In the genomic region with DNA sequence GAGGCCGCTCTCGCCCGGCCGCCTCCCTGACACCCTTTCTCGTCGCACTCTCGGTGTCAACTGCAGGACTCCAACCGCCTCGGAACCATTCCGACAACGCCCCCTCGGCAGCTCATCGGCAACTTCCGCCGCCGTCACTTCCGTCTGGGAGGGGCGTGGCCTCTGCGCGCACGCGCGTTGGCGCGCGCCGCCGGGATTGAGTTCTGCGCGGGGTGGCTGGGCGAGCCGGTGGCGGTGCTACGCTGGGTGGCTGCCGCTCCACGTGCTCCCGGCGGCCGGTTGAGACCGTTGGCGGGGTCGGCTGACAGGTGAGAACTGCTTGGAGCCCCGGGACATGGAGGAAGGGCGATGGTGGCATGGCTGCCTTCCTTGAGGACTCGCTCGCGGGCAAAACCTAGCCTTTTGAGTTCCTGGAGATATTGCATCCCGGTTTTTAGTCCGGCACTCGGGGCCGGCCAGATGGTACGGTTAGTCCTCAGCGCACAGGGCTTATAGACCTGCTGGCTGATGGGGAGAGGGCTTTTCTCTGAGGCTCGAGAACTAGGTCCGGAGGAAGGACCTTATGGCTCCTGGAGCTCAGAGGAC, we compare ENCODE assay signal across 8 mouse cellular contexts. TPM values are rescaled to one million over a fixed set of nuclear protein-coding genes. Genes with fewer than 3 reads are reported as not detected.
DNase-seq lines count a peak whose midpoint lies in the region; ATAC-seq and TF ChIP-seq lines count a peak whose summit lies in the region.

Zbtb49 (minus strand) TSS at position 130 of the 585 bp plus-strand sequence.
Lyar (plus strand) TSS at position 143 of the 585 bp plus-strand sequence.

- TF ChIP-seq POLR2A in limb, embryonic 14.5 days (IDR thresholded peaks at IDR 0.05; ENCODE audit: borderline replicate concordance, extremely low read depth, insufficient read depth, insufficient read length): peak; percentile 81; the same call in 1 of the 2 replicates

- peak; percentile 94 for ATAC-seq in embryonic facial prominence, embryonic 14.5 days (ENCODE audit: low read depth)
- ATAC-seq in limb, embryonic 14.5 days (ENCODE audit: low FRiP score, low read depth): peak; percentile 92
- peak; percentile 92 for ATAC-seq in midbrain, postnatal 0 days (ENCODE audit: low FRiP score)

- peak within 1 kb of the TSS; percentile 75 for H3K27ac ChIP-seq in embryonic facial prominence, embryonic 14.5 days (replicated peaks; ENCODE audit: low read depth, low read length)
- H3K27ac ChIP-seq in limb, embryonic 14.5 days (replicated peaks; ENCODE audit: low read depth, low read length): 0 out of 2 replicates have a peak within 1 kb of the TSS, but pooled peaks have one; percentile 48
- peak within 1 kb of the TSS; percentile 87 for H3K27ac ChIP-seq in midbrain, postnatal 0 days (ENCODE audit: low read depth, low read length)

- no peaks in the 10 kb centered on the region for H3K9me3 ChIP-seq in embryonic facial prominence, embryonic 14.5 days (ENCODE audit: control insufficient read depth, low read length)
- no peaks in the 10 kb centered on the region for H3K9me3 ChIP-seq in limb, embryonic 14.5 days (ENCODE audit: control insufficient read depth, low read length)
- no peaks in the 10 kb centered on the region for H3K9me3 ChIP-seq in midbrain, postnatal 0 days (ENCODE audit: low read length)

- H3K4me1 ChIP-seq in embryonic facial prominence, embryonic 14.5 days (ENCODE audit: control insufficient read depth, insufficient read depth, low read length): peaks cover 15% of the 10 kb centered on the region
- peaks cover 18% of the 10 kb centered on the region for H3K4me1 ChIP-seq in limb, embryonic 14.5 days (ENCODE audit: control insufficient read depth, insufficient read depth, low read length)
- H3K4me1 ChIP-seq in midbrain, postnatal 0 days (ENCODE audit: insufficient read depth, low read length): peaks cover 13% of the 10 kb centered on the region

- peak; percentile 92 for DNase-seq in 3T3-L1 (ENCODE audit: low read depth, low spot score)
- DNase-seq in adrenal gland, postnatal 4 days (ENCODE audit: low spot score in 2 of 2): peak; percentile 92 to 97
- peak; percentile 92 for DNase-seq in embryonic facial prominence, embryonic 14.5 days (ENCODE audit: low spot score)
- DNase-seq in heart, adult 8-10 months (ENCODE audit: low spot score): peak; percentile 94
- DNase-seq in kidney, adult 9 months: peak; percentile 93
- peak; percentile 84 for DNase-seq in limb, embryonic 14.5 days (ENCODE audit: low spot score)
- DNase-seq in midbrain, postnatal 0 days (ENCODE audit: low spot score): peak; percentile 92
- peak; percentile 92 to 95 for DNase-seq in spleen, postnatal 14 days (ENCODE audit: low spot score in 2 of 2)

- H3K4me2 ChIP-seq in embryonic facial prominence, embryonic 14.5 days (ENCODE audit: low read depth, low read length): peak within 1 kb of the TSS; percentile 71
- H3K4me2 ChIP-seq in limb, embryonic 14.5 days (replicated peaks; ENCODE audit: low read depth, low read length, severe bottlenecking): peak within 1 kb of the TSS; percentile 86
- H3K4me2 ChIP-seq in midbrain, postnatal 0 days (ENCODE audit: low read depth, low read length, poor library complexity, severe bottlenecking): peak within 1 kb of the TSS; percentile 70

- peaks cover 14% of the 10 kb centered on the region for H3K36me3 ChIP-seq in embryonic facial prominence, embryonic 14.5 days (ENCODE audit: control insufficient read depth, insufficient read depth, low read length)
- H3K36me3 ChIP-seq in limb, embryonic 14.5 days (ENCODE audit: control insufficient read depth, insufficient read depth, low read length): peaks cover 36% of the 10 kb centered on the region
- 0 out of 2 replicates have a peak, but pooled peaks cover 9% of the 10 kb centered on the region for H3K36me3 ChIP-seq in midbrain, postnatal 0 days (ENCODE audit: insufficient read depth, low read length)

- no peaks in the 10 kb centered on the region for H3K27me3 ChIP-seq in embryonic facial prominence, embryonic 14.5 days (replicated peaks; ENCODE audit: control insufficient read depth, insufficient read depth, low read length)
- H3K27me3 ChIP-seq in limb, embryonic 14.5 days (ENCODE audit: control insufficient read depth, insufficient read depth, low read length): no peaks in the 10 kb centered on the region
- no peaks in the 10 kb centered on the region for H3K27me3 ChIP-seq in midbrain, postnatal 0 days (ENCODE audit: insufficient read depth, low read length)

- peak; percentile 36 for TF ChIP-seq CTCF in midbrain, postnatal 0 days (IDR thresholded peaks at IDR 0.05)

- peak within 1 kb of the TSS; percentile 77 for H3K9ac ChIP-seq in embryonic facial prominence, embryonic 14.5 days (ENCODE audit: low read depth, low read length)
- H3K9ac ChIP-seq in limb, embryonic 14.5 days (ENCODE audit: low read depth, low read length, severe bottlenecking): peak within 1 kb of the TSS; percentile 81
- peak within 1 kb of the TSS; percentile 91 for H3K9ac ChIP-seq in midbrain, postnatal 0 days (replicated peaks; ENCODE audit: low read length, poor library complexity, severe bottlenecking)

- WGBS in embryonic facial prominence, embryonic 14.5 days: under 1% methylated on average over 29 of the region's 55 CpGs
- 0% methylated on average over 38 of the region's 55 CpGs for WGBS in limb, embryonic 14.5 days
- WGBS in midbrain, postnatal 0 days: under 1% methylated on average over 53 of the region's 55 CpGs

- H3K4me3 ChIP-seq in embryonic facial prominence, embryonic 14.5 days (ENCODE audit: low read depth, low read length): peak within 1 kb of the TSS; percentile 93
- H3K4me3 ChIP-seq in limb, embryonic 14.5 days (replicated peaks; ENCODE audit: low read length): peak within 1 kb of the TSS; percentile 90
- peak within 1 kb of the TSS; percentile 92 for H3K4me3 ChIP-seq in midbrain, postnatal 0 days (ENCODE audit: low read depth, low read length)

RNA-seq across cellular contexts. Expression of gene Zbtb49, which starts in this region (rescaled TPM):
- 10 to 100 TPM; 15.3 to 18.5 TPM for total RNA-seq in adrenal gland, postnatal 4 days (2021)
- 10.3 and 11.9 TPM in 2 replicates for polyA plus RNA-seq in embryonic facial prominence, embryonic 14.5 days (2014; fragmentation: Nextera tagmentation; extraction: Ambion mirVana)
- total RNA-seq in heart, adult 8-10 months (2022): 1 to 10 TPM; 2.7 to 4.8 (median 3.1) TPM
- polyA plus RNA-seq in limb, embryonic 14.5 days (2012; rRNA removed): 22.3 and 27.9 TPM in 2 replicates
- 12.4 and 14.0 TPM in 2 replicates for polyA plus RNA-seq in limb, embryonic 14.5 days (2014; fragmentation: Nextera tagmentation; extraction: Ambion mirVana)
- 22.5 and 34.6 TPM in 2 replicates for total RNA-seq in midbrain, postnatal 0 days (2014; rRNA removed)
- 14.5 and 18.9 TPM in 2 replicates for polyA plus RNA-seq in midbrain, postnatal 0 days (2015; fragmentation: Nextera tagmentation; extraction: Ambion mirVana)

RNA-seq across cellular contexts. Expression of gene Lyar, which starts in this region (rescaled TPM):
- 10 to 100 TPM; 27.2 to 29.4 TPM for total RNA-seq in adrenal gland, postnatal 4 days (2021)
- polyA plus RNA-seq in embryonic facial prominence, embryonic 14.5 days (2014; fragmentation: Nextera tagmentation; extraction: Ambion mirVana): 77.7 and 81.6 TPM in 2 replicates
- 10 to 100 TPM; 16.0 to 20.0 (median 18.9) TPM for total RNA-seq in heart, adult 8-10 months (2022)
- 29.4 and 54.7 TPM in 2 replicates for polyA plus RNA-seq in limb, embryonic 14.5 days (2012; rRNA removed)
- polyA plus RNA-seq in limb, embryonic 14.5 days (2014; fragmentation: Nextera tagmentation; extraction: Ambion mirVana): 75.1 and 85.2 TPM in 2 replicates
- total RNA-seq in midbrain, postnatal 0 days (2014; rRNA removed): 5.5 and 15.5 TPM in 2 replicates
- polyA plus RNA-seq in midbrain, postnatal 0 days (2015; fragmentation: Nextera tagmentation; extraction: Ambion mirVana): 40.8 and 43.4 TPM in 2 replicates

Comparison
In these comparisons a context has a peak if more than half of its experiments do, and no peak if none do; other contexts are left out.
1. Peak in every context shown above with its lines: DNase-seq, ATAC-seq, H3K4me3 ChIP-seq and H3K27ac ChIP-seq.